Mouse (Mus musculus): Measurements from ENCODE around the gene Ccdc90b. TPM values are rescaled to one million over a fixed set of nuclear protein-coding genes. Genes with fewer than 3 reads are reported as not detected.

The Ccdc90b gene
- polyA plus RNA-seq (2015; fragmentation: Nextera tagmentation; extraction: Ambion mirVana): 53.1 and 55.7 TPM in 2 replicates

DNA sequence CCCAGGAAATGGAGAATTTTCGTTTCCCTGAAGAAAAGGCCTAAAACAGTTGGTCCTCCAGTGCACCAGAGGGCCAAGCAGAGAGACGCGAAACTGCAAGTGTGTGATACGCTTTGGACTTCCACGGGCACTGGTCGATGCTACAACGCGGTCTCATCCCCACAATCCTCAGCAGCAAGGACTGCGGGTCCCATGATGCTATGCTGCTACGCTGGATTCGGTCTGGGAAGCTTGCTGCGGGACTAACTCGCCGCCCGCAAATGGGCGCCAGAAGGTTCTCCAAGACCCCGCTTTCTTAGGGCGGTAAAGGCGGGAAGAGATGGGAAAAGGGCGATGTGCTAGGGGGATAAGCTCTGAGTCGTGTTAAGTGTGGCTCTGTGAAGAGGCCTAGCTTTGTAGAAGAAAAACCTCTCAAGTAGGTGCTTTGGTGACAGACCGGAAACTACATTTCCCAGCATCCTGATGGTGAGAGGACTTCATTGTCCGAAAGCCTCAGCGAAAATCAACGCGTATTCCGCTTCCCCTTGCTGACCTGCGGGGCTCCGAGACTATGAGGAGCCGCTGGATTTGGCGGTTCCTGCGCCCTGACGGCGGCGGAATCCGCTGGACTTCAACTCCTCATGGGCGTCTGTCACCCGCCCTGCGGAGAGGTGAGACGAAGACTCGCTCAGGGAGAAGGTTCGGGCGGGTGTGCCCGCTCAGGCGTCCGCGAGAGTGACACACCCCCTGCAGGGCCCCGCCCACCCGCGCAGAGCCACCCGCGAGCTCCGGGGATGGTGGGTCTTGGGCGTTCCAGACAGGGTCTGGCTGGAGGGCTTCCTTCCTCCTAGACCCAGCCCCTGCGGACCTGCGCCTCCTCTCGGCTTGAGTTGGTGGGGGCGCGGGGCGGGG lies at the start of gene Ccdc90b:
TSS of gene Ccdc90b (plus strand) at position 164 of the 891 bp plus-strand sequence.

Other genes with a start within 250 kb of the Ccdc90b start
- 1.1 and 1.3 TPM in 2 replicates for gene Ankrd42, start 76.0 kb downstream of the Ccdc90b start, polyA plus RNA-seq (2015; fragmentation: Nextera tagmentation; extraction: Ambion mirVana)
- gene Pcf11, start 108.8 kb downstream of the Ccdc90b start, polyA plus RNA-seq (2015; fragmentation: Nextera tagmentation; extraction: Ambion mirVana): 9.0 and 10.4 TPM in 2 replicates
- 7.2 and 9.2 TPM in 2 replicates for gene Rab30, start 180.5 kb downstream of the Ccdc90b start, polyA plus RNA-seq (2015; fragmentation: Nextera tagmentation; extraction: Ambion mirVana)

Data from skeletal muscle tissue, postnatal 0 days (tissue).